Mouse (Mus musculus) MEL (cell line): ENCODE results near the gene Kcnh7.

Experiments used
- CHD2 ChIP-seq: IDR thresholded peaks from 2 replicates; pipeline ENCODE4 v1.6.1; 2011; ENCODE audit warnings: low read length, improper control_type of control experiment
- CTCF ChIP-seq, 3 experiments: IDR thresholded peaks in 2 of 3; conservative IDR thresholded peaks in 1 of 3; 2 replicates each; pipeline ENCODE4 v1.5.1; 2011 to 2012; ENCODE audit warnings: low read length in 3 of 3, low read depth in 2 of 3, mild to moderate bottlenecking in 2 of 3, improper control_type of control experiment in 1 of 3, inconsistent platforms in 1 of 3, mixed read lengths in 1 of 3, moderate library complexity in 1 of 3; ENCODE audit not compliant: control insufficient read depth in 1 of 3, insufficient read depth in 1 of 3, poor library complexity in 1 of 3, severe bottlenecking in 1 of 3
- E2F4 ChIP-seq: IDR thresholded peaks from 2 replicates; pipeline ENCODE4 v1.6.1; 2011; ENCODE audit warnings: low read depth, low read length, improper control_type of control experiment, borderline replicate concordance
- ELF1 ChIP-seq: IDR thresholded peaks from 2 replicates; pipeline ENCODE4 v1.6.1; 2014; ENCODE audit warnings: low read depth, mild to moderate bottlenecking, inconsistent platforms, low read length, improper control_type of control experiment, moderate library complexity
- EP300 ChIP-seq, 2 experiments: IDR thresholded peaks; 2 replicates each; pipeline ENCODE4 v1.6.1; 2011; ENCODE audit warnings: improper control_type of control experiment in 2 of 2, low read length in 2 of 2, low read depth in 1 of 2, mild to moderate bottlenecking in 1 of 2
- NELFE ChIP-seq: IDR thresholded peaks from 2 replicates; pipeline ENCODE4 v1.6.1; 2011; ENCODE audit warnings: low read depth, low read length, improper control_type of control experiment
- POLR2A ChIP-seq, 2 experiments: IDR thresholded peaks; 2 replicates each; pipeline ENCODE4 v1.6.1; 2011 to 2012; ENCODE audit warnings: low read length in 2 of 2, mild to moderate bottlenecking in 2 of 2, control low read depth in 1 of 2, improper control_type of control experiment in 1 of 2, low read depth in 1 of 2, moderate library complexity in 1 of 2; ENCODE audit not compliant: control insufficient read depth in 1 of 2, insufficient read depth in 1 of 2, poor library complexity in 1 of 2
- RAD21 ChIP-seq: IDR thresholded peaks from 2 replicates; pipeline ENCODE4 v1.6.1; 2011; ENCODE audit warnings: mild to moderate bottlenecking, low read depth, low read length, improper control_type of control experiment
- SMC3 ChIP-seq: IDR thresholded peaks from 2 replicates; pipeline ENCODE4 v1.6.1; 2011; ENCODE audit warnings: low read depth, low read length, improper control_type of control experiment
- TCF12 ChIP-seq: IDR thresholded peaks from 2 replicates; pipeline ENCODE4 v1.6.1; 2014; ENCODE audit warnings: low read depth, mild to moderate bottlenecking, inconsistent platforms, low read length, improper control_type of control experiment, moderate library complexity
- USF2 ChIP-seq, 2 experiments: IDR thresholded peaks; 2 replicates each; pipeline ENCODE4 v1.6.1; 2011 to 2012; ENCODE audit warnings: improper control_type of control experiment in 2 of 2, low read length in 2 of 2, borderline replicate concordance in 1 of 2, inconsistent platforms in 1 of 2, low read depth in 1 of 2, mild to moderate bottlenecking in 1 of 2; ENCODE audit not compliant: insufficient read depth in 1 of 2
- ZKSCAN1 ChIP-seq: IDR thresholded peaks from 2 replicates; pipeline ENCODE4 v1.6.1; 2012; ENCODE audit warnings: low read depth, mild to moderate bottlenecking, inconsistent platforms, low read length, improper control_type of control experiment, moderate library complexity

- TF ChIP-seq TCF12 (no peak), E2F4 (no peak), USF2 (IDR thresholded peaks at IDR 0.05; ENCODE audit: borderline replicate concordance in 1 of 2, insufficient read depth in 1 of 2, low read depth in 1 of 2, low read length in 2 of 2) (no peak), SMC3 (no peak), ELF1 (no peak), CTCF (IDR thresholded peaks at IDR 0.05 in 2 of 3, conservative IDR thresholded peaks at IDR 0.05 in 1 of 3; ENCODE audit: control insufficient read depth in 1 of 3, insufficient read depth in 1 of 3, low read depth in 2 of 3, low read length in 3 of 3, poor library complexity in 1 of 3, severe bottlenecking in 1 of 3) (no peak), CHD2 (no peak), RAD21 (no peak), POLR2A (IDR thresholded peaks at IDR 0.05; ENCODE audit: control insufficient read depth in 1 of 2, insufficient read depth in 1 of 2, low read depth in 1 of 2, low read length in 2 of 2, poor library complexity in 1 of 2) (no peak), ZKSCAN1 (no peak), NELFE (no peak), EP300 (IDR thresholded peaks at IDR 0.05; ENCODE audit: low read depth in 1 of 2, low read length in 2 of 2) (no peak)
Observed at GRCm38 (mm10) chr2:62842630-62843029, 341.5 kb downstream of the Kcnh7 start.
